Mouse (Mus musculus) small intestine, adult 2 months (tissue): Measurements from ENCODE around the gene Bola1.

ENCODE experiments used
- CTCF ChIP-seq: fragments of 200-500 bp; IDR thresholded peaks from 2 replicates; pipeline ENCODE4 v1.5.1; 2012; ENCODE audit warnings: low read depth, mild to moderate bottlenecking, control low read depth, inconsistent platforms, low read length, moderate library complexity, mixed read lengths; ENCODE audit not compliant: insufficient replicate concordance, insufficient read length; ENCODE audit errors: extremely low read depth
- POLR2A ChIP-seq: fragments of 200-500 bp; IDR thresholded peaks from 2 replicates; pipeline ENCODE4 v1.6.1; 2012; ENCODE audit warnings: low read depth, mild to moderate bottlenecking, control low read depth, inconsistent platforms, low read length, moderate library complexity

DNA sequence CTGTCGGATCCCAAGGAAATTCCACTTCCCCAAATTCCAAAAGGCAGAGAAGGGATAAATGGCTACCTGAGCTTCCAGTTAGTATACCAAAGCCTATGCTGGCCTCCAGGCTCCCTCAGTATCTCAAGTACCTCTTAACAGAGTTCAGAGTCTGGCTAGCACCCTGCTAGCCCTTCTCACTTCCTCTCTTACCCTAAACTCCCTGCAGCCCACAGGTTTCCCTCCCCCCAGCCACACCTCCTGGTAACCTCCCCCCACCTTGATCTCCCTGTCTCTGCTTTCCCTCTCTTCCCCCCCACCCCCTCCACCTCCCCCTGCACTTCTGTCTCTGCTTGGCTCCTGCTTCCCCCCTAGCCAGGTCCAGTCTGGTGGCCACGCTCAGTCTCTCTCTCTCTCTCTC lies 19.8 kb downstream of the Bola1 start:
- TF ChIP-seq POLR2A: no peak
- TF ChIP-seq CTCF: no peak
